Mouse (Mus musculus) neural tube, embryonic 14.5 days (tissue): ENCODE data around the gene Surf4. TPM values are rescaled to one million over a fixed set of nuclear protein-coding genes. Genes with fewer than 3 reads are reported as not detected.

Experiments used
- ATAC-seq: fragments of 200-750 bp; cut with Nextera tagmentation; 2 replicates; pipeline ENCODE4 v1.8.0; 2017; ENCODE audit warnings: low read depth, mild to moderate bottlenecking, moderate TSS enrichment, moderate library complexity
- H3K27ac ChIP-seq: fragments of 300-500 bp; sonication (generic); 2 replicates; pipeline ENCODE4 v1.5.1; 2014; ENCODE audit warnings: low read depth, mild to moderate bottlenecking, control low read depth, low read length, moderate library complexity, mixed read lengths
- H3K27me3 ChIP-seq: fragments of 300-500 bp; sonication (generic); 2 replicates; pipeline ENCODE4 v1.6.1; 2014; ENCODE audit warnings: low read length; ENCODE audit not compliant: control insufficient read depth, insufficient read depth
- H3K36me3 ChIP-seq: fragments of 300-500 bp; sonication (generic); 2 replicates; pipeline ENCODE4 v1.6.1; 2014; ENCODE audit warnings: low read length, mixed read lengths; ENCODE audit not compliant: control insufficient read depth, insufficient read depth
- H3K4me1 ChIP-seq: fragments of 300-500 bp; sonication (generic); 2 replicates; pipeline ENCODE4 v1.6.1; 2014; ENCODE audit warnings: low read length; ENCODE audit not compliant: control insufficient read depth, insufficient read depth
- H3K4me2 ChIP-seq: fragments of 300-500 bp; sonication (generic); 2 replicates; pipeline ENCODE4 v1.6.1; 2014; ENCODE audit warnings: mild to moderate bottlenecking, low read depth, low read length, control low read depth
- H3K4me3 ChIP-seq: fragments of 300-500 bp; sonication (generic); 2 replicates; pipeline ENCODE4 v1.5.1; 2014; ENCODE audit warnings: low read depth, low read length, control low read depth, mixed read lengths
- H3K9ac ChIP-seq: fragments of 300-500 bp; sonication (generic); replicated peaks from 2 replicates; pipeline ENCODE4 v1.6.1; 2014; ENCODE audit warnings: low read depth, mild to moderate bottlenecking, control low read depth, low read length, mixed read lengths
- H3K9me3 ChIP-seq: fragments of 300-500 bp; sonication (generic); 2 replicates; pipeline ENCODE4 v1.6.1; 2016; ENCODE audit warnings: low read length; ENCODE audit not compliant: control insufficient read depth
- WGBS: fragments of 180-500 bp; shearing (Covaris S2); extraction: QIAGEN DNeasy Blood & Tissue Kit; methylation state at CpG from one replicate; pipeline ENCODE4 v1.1.7; 2014; 5-methylcytosine and 5-hydroxymethylcytosine counted together
- polyA plus RNA-seq: library from polyadenylated mRNA; unstranded; fragments of >200 nt; fragmentation: Nextera tagmentation; extraction: Ambion mirVana; gene quantifications from 2 replicates; pipeline ENCODE4 v1.2.1, GENCODE M21; 2014

Gene Surf4
- 87.1 and 116 TPM in 2 replicates for polyA plus RNA-seq

- WGBS: under 1% methylated on average over 39 of the region's 70 CpGs
These were observed at the start of gene Surf4, which contains the start of gene Stkld1 for GRCm38 (mm10) chr2:26933304-26934055. Gene Surf4, minus strand, starts transcription at chr2:26933928. Gene Stkld1, plus strand, starts transcription at chr2:26934047.

GRCm38 (mm10) chr2:26980361-26980760 lies 46.6 kb upstream of the Surf4 start:
- H3K9ac ChIP-seq: no peak overlapping the region
- 70% methylated on average over 1 of the region's 1 CpGs for WGBS
- no peaks in the 10 kb centered on the region for H3K36me3 ChIP-seq
- H3K27ac ChIP-seq: no peak overlapping the region
- H3K4me3 ChIP-seq: no peak overlapping the region
- H3K9me3 ChIP-seq: no peaks in the 10 kb centered on the region
- ATAC-seq: no peak
- no peaks in the 10 kb centered on the region for H3K27me3 ChIP-seq
- H3K4me1 ChIP-seq: no peaks in the 10 kb centered on the region
- no peak overlapping the region for H3K4me2 ChIP-seq

More at GRCm38 (mm10) chr2:26933304-26934055, at the start of gene Surf4, which contains the start of gene Stkld1:
- Histone ChIP-seq H3K9ac (peak within 1 kb of the TSS; percentile 97), H3K4me2 (peak within 1 kb of the TSS; percentile 89), H3K27ac (peak within 1 kb of the TSS; percentile 77), H3K36me3 (no peaks in the 10 kb centered on the region), H3K9me3 (no peaks in the 10 kb centered on the region), H3K4me1 (peaks cover 12% of the 10 kb centered on the region), H3K27me3 (no peaks in the 10 kb centered on the region), H3K4me3 (peak within 1 kb of the TSS; percentile 97)
- peak; percentile 95 for ATAC-seq

- H3K4me2 ChIP-seq: no peak overlapping the region
- no peak for ATAC-seq
- H3K4me3 ChIP-seq: no peak overlapping the region
- 62% methylated on average over 4 of the region's 4 CpGs for WGBS
- no peaks in the 10 kb centered on the region for H3K36me3 ChIP-seq
- H3K27me3 ChIP-seq: no peaks in the 10 kb centered on the region
- H3K4me1 ChIP-seq: no peaks in the 10 kb centered on the region
- H3K9me3 ChIP-seq: no peaks in the 10 kb centered on the region
- no peak overlapping the region for H3K9ac ChIP-seq
- H3K27ac ChIP-seq: no peak overlapping the region
These were observed 40.2 kb upstream of the Surf4 start for GRCm38 (mm10) chr2:26973960-26974359.

- H3K27me3 ChIP-seq: no peaks in the 10 kb centered on the region
- no peaks in the 10 kb centered on the region for H3K36me3 ChIP-seq
- no peak within 1 kb of the TSS for H3K9ac ChIP-seq
- no peaks in the 10 kb centered on the region for H3K9me3 ChIP-seq
- WGBS: 80% methylated on average over 3 of the region's 3 CpGs
- no peak within 1 kb of the TSS for H3K4me3 ChIP-seq
- H3K27ac ChIP-seq: no peak within 1 kb of the TSS
- no peak within 1 kb of the TSS for H3K4me2 ChIP-seq
- no peak for ATAC-seq
- no peaks in the 10 kb centered on the region for H3K4me1 ChIP-seq
These were observed 39.4 kb upstream of the Surf4 start, which contains the start of gene Adamts13 for GRCm38 (mm10) chr2:26973116-26973515. Gene Adamts13, plus strand, starts transcription at chr2:26973416.

GRCm38 (mm10) chr2:26967262-26967661 lies 33.5 kb upstream of the Surf4 start:
- Histone ChIP-seq H3K9me3 (no peaks in the 10 kb centered on the region), H3K27ac (no peak overlapping the region), H3K9ac (no peak overlapping the region), H3K36me3 (no peaks in the 10 kb centered on the region), H3K27me3 (no peaks in the 10 kb centered on the region), H3K4me2 (no peak overlapping the region), H3K4me1 (peaks cover 11% of the 10 kb centered on the region), H3K4me3 (no peak overlapping the region)
- ATAC-seq: no peak
- WGBS: 77% methylated on average over 2 of the region's 2 CpGs

- Histone ChIP-seq H3K27ac (peak overlapping the region; percentile 97), H3K27me3 (no peaks in the 10 kb centered on the region), H3K36me3 (peaks cover 5% of the 10 kb centered on the region; the same call in 1 of the 2 replicates), H3K4me1 (peaks cover 18% of the 10 kb centered on the region), H3K4me3 (peak overlapping the region; percentile 75), H3K9ac (peak overlapping the region; percentile 72), H3K9me3 (no peaks in the 10 kb centered on the region), H3K4me2 (peak overlapping the region; percentile 55)
- ATAC-seq: no peak; the same call in 1 of the 2 replicates
- 22% methylated on average over 14 of the region's 14 CpGs for WGBS
These were observed 31.1 kb upstream of the Surf4 start for GRCm38 (mm10) chr2:26964724-26965370.

GRCm38 (mm10) chr2:26963923-26964723 lies 30.4 kb upstream of the Surf4 start, which contains the start of gene Rexo4:
Gene Rexo4, minus strand, starts transcription at chr2:26964386.
- under 1% methylated on average over 50 of the region's 50 CpGs for WGBS
- peak; percentile 97 for ATAC-seq

GRCm38 (mm10) chr2:26960756-26961155 lies 27.0 kb upstream of the Surf4 start:
- Histone ChIP-seq H3K9me3 (no peaks in the 10 kb centered on the region), H3K4me3 (no peak overlapping the region), H3K27ac (no peak overlapping the region), H3K4me2 (no peak overlapping the region), H3K36me3 (peaks cover 33% of the 10 kb centered on the region), H3K4me1 (peaks cover 18% of the 10 kb centered on the region), H3K27me3 (no peaks in the 10 kb centered on the region), H3K9ac (no peak overlapping the region)
- WGBS: 77% methylated on average over 4 of the region's 4 CpGs
- no peak for ATAC-seq

More at GRCm38 (mm10) chr2:26963923-26964723, 30.4 kb upstream of the Surf4 start, which contains the start of gene Rexo4:
- Histone ChIP-seq H3K4me3 (peak within 1 kb of the TSS; percentile 75), H3K9me3 (no peaks in the 10 kb centered on the region), H3K4me1 (peaks cover 18% of the 10 kb centered on the region), H3K27me3 (no peaks in the 10 kb centered on the region), H3K4me2 (peak within 1 kb of the TSS; percentile 55), H3K9ac (peak within 1 kb of the TSS; percentile 72), H3K27ac (peak within 1 kb of the TSS; percentile 97), H3K36me3 (peaks cover 9% of the 10 kb centered on the region; the same call in 1 of the 2 replicates)
